Mouse (Mus musculus) intestine, embryonic 14.5 days (tissue): ENCODE data around the gene Lexm. TPM values are rescaled to one million over a fixed set of nuclear protein-coding genes. Genes with fewer than 3 reads are reported as not detected.

Source experiments
- polyA plus RNA-seq: library from polyadenylated mRNA; unstranded; fragments of >200 nt; fragmentation: Nextera tagmentation; extraction: Ambion mirVana; gene quantifications from 2 replicates; pipeline ENCODE4 v1.2.1, GENCODE M21; 2014

Lexm gene
- polyA plus RNA-seq, 1 experiment from 2014 or later: 0.39 TPM

Other genes starting within 250 kb of the Lexm start
- gene Pcsk9, start 152.9 kb downstream of the Lexm start, polyA plus RNA-seq: 95.9 and 101 TPM in 2 replicates
- gene Bsnd, start 125.0 kb downstream of the Lexm start, polyA plus RNA-seq: not detected in 2 replicates
- 30.4 and 38.2 TPM in 2 replicates for gene Dhcr24, start 56.2 kb downstream of the Lexm start, polyA plus RNA-seq
- gene Ttc22, start 5.2 kb upstream of the Lexm start, polyA plus RNA-seq: 1.1 and 2.0 TPM in 2 replicates
- 17.2 and 17.9 TPM in 2 replicates for gene Pars2, start 33.8 kb upstream of the Lexm start, polyA plus RNA-seq
- gene Ttc4, start 61.7 kb upstream of the Lexm start, polyA plus RNA-seq: 82.0 and 83.1 TPM in 2 replicates
- 0.15 and 0.34 TPM in 2 replicates for gene Mroh7, start 113.7 kb upstream of the Lexm start, polyA plus RNA-seq
- gene Fam151a, start 116.6 kb upstream of the Lexm start, polyA plus RNA-seq: 0.69 and 0.87 TPM in 2 replicates
- 5.9 and 7.3 TPM in 2 replicates for gene Acot11, start 187.8 kb upstream of the Lexm start, polyA plus RNA-seq